Mouse (Mus musculus) forebrain, embryonic 15.5 days (tissue): ENCODE results near the gene Bag5. TPM values are rescaled to one million over a fixed set of nuclear protein-coding genes. Genes with fewer than 3 reads are reported as not detected.

ENCODE experiments used
- ATAC-seq: fragments of 200-750 bp; cut with Nextera tagmentation; replicated peaks from 2 replicates; pipeline ENCODE4 v1.8.0; 2017; ENCODE audit warnings: mild to moderate bottlenecking, moderate TSS enrichment, moderate library complexity
- H3K27ac ChIP-seq: fragments of 300-500 bp; sonication (generic); replicated peaks from 2 replicates; pipeline ENCODE4 v1.5.1; 2015; ENCODE audit warnings: mild to moderate bottlenecking, inconsistent platforms
- H3K27me3 ChIP-seq: fragments of 300-500 bp; sonication (generic); 2 replicates; pipeline ENCODE4 v1.6.1; 2015; ENCODE audit warnings: inconsistent platforms
- H3K36me3 ChIP-seq: fragments of 300-500 bp; sonication (generic); 2 replicates; pipeline ENCODE4 v1.6.1; 2015; ENCODE audit warnings: mild to moderate bottlenecking, inconsistent platforms
- H3K4me1 ChIP-seq: fragments of 300-500 bp; sonication (generic); 2 replicates; pipeline ENCODE4 v1.6.1; 2015; ENCODE audit warnings: inconsistent platforms
- H3K4me2 ChIP-seq: fragments of 300-500 bp; sonication (generic); replicated peaks from 2 replicates; pipeline ENCODE4 v1.6.1; 2015; ENCODE audit warnings: mild to moderate bottlenecking, inconsistent platforms
- H3K4me3 ChIP-seq: fragments of 300-500 bp; sonication (generic); 2 replicates; pipeline ENCODE4 v1.5.1; 2015; ENCODE audit warnings: mild to moderate bottlenecking, inconsistent platforms
- H3K9ac ChIP-seq: fragments of 300-500 bp; sonication (generic); replicated peaks from 2 replicates; pipeline ENCODE4 v1.6.1; 2015; ENCODE audit warnings: mild to moderate bottlenecking, inconsistent platforms
- H3K9me3 ChIP-seq: fragments of 300-500 bp; sonication (generic); 2 replicates; pipeline ENCODE4 v1.6.1; 2016; ENCODE audit warnings: inconsistent platforms
- WGBS: fragments of 180-500 bp; shearing (Covaris S2); methylation state at CpG from one replicate; pipeline ENCODE4 v1.1.7; 2015; ENCODE audit warnings: mixed read lengths; 5-methylcytosine and 5-hydroxymethylcytosine counted together
- polyA plus RNA-seq: library from polyadenylated mRNA; unstranded; fragments of >200 nt; fragmentation: Nextera tagmentation; extraction: Ambion mirVana; gene quantifications from 2 replicates; pipeline ENCODE4 v1.2.1, GENCODE M21; 2015

The Bag5 gene
- polyA plus RNA-seq, 1 experiment from 2014 or later = 69.1 TPM

DNA sequence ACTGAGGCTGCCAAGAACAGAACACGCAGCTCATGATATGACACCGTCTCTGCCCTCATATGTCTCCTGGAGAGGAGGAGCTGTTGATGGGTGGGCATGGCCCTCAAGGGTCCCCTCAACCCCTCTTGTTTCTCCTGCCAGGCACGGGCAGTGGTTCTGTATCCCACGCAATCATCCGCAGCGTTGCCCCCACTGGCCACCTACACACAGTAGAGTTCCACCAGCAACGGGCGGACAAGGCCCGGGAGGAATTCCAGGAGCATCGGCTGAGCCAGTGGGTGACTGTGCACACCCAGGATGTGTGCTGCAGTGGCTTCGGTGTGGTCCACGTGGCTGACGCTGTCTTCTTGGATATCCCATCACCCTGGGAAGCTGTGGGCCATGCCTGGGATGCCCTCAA, 32.4 kb downstream of the Bag5 start:
- Histone ChIP-seq H3K27me3 (no peaks in the 10 kb centered on the region), H3K27ac (no peak overlapping the region), H3K4me1 (peaks cover 23% of the 10 kb centered on the region), H3K9ac (no peak overlapping the region), H3K4me2 (no peak overlapping the region), H3K4me3 (no peak overlapping the region), H3K9me3 (no peaks in the 10 kb centered on the region), H3K36me3 (0 out of 2 replicates have a peak, but pooled peaks cover 3% of the 10 kb centered on the region)
- 94% methylated on average over 13 of the region's 13 CpGs for WGBS
- no peak for ATAC-seq

- H3K36me3 ChIP-seq = no peaks in the 10 kb centered on the region
- no peak for ATAC-seq
- H3K4me1 ChIP-seq = peaks cover 23% of the 10 kb centered on the region
- peak overlapping the region; percentile 96 for H3K4me3 ChIP-seq
- H3K9ac ChIP-seq = peak overlapping the region; percentile 82; the same call in 1 of the 2 replicates
- no peaks in the 10 kb centered on the region for H3K27me3 ChIP-seq
- no peak overlapping the region for H3K27ac ChIP-seq
- 59% methylated on average over 7 of the region's 7 CpGs for WGBS
- peak overlapping the region; percentile 97 for H3K4me2 ChIP-seq
- H3K9me3 ChIP-seq = no peaks in the 10 kb centered on the region
These were observed 34.1 kb downstream of the Bag5 start for GRCm38 (mm10) chr12:111678997-111679396.

- Histone ChIP-seq H3K4me3 (peak overlapping the region; percentile 96), H3K27me3 (no peaks in the 10 kb centered on the region), H3K4me1 (peaks cover 23% of the 10 kb centered on the region), H3K4me2 (peak overlapping the region; percentile 97), H3K9me3 (no peaks in the 10 kb centered on the region), H3K9ac (peak overlapping the region; percentile 82), H3K36me3 (no peaks in the 10 kb centered on the region), H3K27ac (no peak overlapping the region)
- WGBS = 7% methylated on average over 13 of the region's 13 CpGs
- ATAC-seq = no peak
These were observed 34.5 kb downstream of the Bag5 start for GRCm38 (mm10) chr12:111678670-111678933.

DNA sequence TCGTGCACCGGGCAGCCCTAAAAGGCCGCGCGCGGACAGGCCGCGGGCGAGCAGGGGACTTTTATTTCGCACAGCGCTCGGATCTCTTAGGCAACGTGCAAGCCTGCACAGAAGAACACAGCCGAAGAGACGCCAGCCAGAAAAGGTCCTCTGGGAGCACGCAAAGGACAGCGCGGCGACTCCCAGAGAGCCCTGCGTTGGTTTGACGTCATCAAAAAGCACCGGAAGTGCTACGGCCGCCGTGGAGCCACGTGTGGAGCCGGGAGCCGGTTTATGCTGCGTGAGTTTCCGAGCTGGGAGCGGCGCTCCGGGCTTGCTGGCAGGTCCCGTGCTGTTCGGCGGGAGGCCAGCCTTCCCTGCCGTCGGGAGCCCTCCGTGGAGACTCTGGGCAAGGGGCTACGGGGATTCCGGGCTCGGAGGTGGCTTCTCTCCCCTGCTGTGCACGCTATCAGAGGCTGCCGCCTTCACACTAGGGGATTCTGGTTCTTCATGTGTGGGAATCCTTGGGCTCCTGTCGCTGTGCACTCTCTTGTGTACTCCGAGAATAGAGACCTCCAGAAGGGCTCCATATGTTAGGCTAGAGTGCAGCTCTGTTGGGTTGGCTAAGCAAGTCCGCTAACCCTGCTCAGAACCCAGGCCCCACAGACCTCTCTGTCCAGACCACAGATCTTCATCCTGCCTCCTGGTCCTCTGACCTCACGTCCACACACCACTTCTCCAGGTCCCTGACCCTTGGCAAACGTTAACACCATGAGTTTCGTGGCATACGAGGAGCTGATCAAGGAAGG, 35.0 kb downstream of the Bag5 start, which contains the start of gene Trmt61a:
TSS of gene Trmt61a (plus strand) at position 224 of the 788 bp plus-strand sequence.
- H3K9me3 ChIP-seq = no peaks in the 10 kb centered on the region
- peaks cover 23% of the 10 kb centered on the region for H3K4me1 ChIP-seq
- H3K36me3 ChIP-seq = no peaks in the 10 kb centered on the region
- WGBS = under 1% methylated on average over 51 of the region's 51 CpGs
- peak within 1 kb of the TSS; percentile 96 for H3K4me3 ChIP-seq
- no peaks in the 10 kb centered on the region for H3K27me3 ChIP-seq
- H3K27ac ChIP-seq = peak within 1 kb of the TSS; percentile 96
- ATAC-seq = peak; percentile 88
- H3K9ac ChIP-seq = peak within 1 kb of the TSS; percentile 82
- peak within 1 kb of the TSS; percentile 97 for H3K4me2 ChIP-seq

DNA sequence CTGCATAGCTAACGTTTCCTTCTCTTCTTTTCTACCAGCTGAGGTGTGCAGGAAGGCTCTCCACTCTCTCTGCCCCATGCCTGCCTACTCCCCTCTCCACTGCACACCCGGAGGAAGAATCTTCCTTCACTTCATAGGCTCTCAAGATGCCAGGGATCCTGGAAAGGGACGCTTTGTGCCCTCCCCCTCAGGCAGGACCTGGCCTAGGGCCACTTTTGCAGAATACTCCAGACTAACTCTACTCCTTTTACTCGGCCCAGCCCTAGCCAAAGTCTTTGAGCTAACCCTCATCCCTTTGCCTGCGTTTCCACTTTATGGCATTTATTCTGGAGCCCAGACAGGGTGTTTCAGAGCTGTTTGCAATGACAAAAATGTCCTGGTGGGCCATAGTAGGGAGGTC, 35.6 kb downstream of the Bag5 start:
- H3K27ac ChIP-seq = peak overlapping the region; percentile 96
- ATAC-seq = peak; percentile 46
- H3K9me3 ChIP-seq = no peaks in the 10 kb centered on the region
- 14% methylated on average over 5 of the region's 5 CpGs for WGBS
- peaks cover 29% of the 10 kb centered on the region for H3K4me1 ChIP-seq
- no peaks in the 10 kb centered on the region for H3K36me3 ChIP-seq
- peak overlapping the region; percentile 82 for H3K9ac ChIP-seq
- H3K4me3 ChIP-seq = peak overlapping the region; percentile 96
- H3K4me2 ChIP-seq = peak overlapping the region; percentile 97
- H3K27me3 ChIP-seq = no peaks in the 10 kb centered on the region

DNA sequence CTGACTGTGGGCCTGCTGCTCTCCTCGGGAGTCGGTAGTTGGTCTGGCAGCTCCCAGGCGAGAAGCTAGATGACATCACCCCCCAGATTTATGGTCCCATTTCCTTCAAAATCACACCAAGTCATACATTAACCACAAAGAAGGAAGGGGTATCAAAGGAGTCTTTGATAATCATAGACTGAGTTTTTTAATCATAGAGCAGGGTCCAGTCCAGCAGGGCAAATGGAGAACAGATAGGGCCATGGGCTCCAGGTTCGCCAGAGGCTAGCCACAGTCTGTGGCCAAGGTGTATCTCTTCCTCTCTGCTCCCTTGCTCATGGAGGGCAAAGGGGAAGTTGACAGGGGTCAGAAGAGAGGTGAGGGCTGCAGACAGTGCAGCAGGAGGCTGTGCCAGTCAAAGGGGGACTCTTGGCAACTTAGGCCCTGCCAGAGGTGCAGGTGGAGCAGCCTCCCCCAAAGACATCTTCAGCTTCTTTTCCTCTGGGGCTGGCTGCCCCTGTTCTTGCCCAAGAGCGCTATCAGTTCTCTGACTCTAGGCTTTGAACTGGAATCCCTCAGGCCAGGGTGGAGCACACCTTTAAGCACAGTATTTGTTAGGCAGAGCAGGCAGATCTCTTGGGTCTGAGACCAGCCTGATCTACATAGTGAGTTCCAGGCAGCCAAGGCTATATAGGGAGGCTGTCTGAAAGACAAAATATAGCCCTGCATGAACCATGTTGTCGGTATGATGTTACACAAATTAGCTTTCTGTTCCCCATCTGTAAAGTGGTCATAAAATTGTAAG, 37.1 kb downstream of the Bag5 start:
- H3K4me3 ChIP-seq = no peak overlapping the region
- H3K9me3 ChIP-seq = no peaks in the 10 kb centered on the region
- no peak overlapping the region for H3K9ac ChIP-seq
- 91% methylated on average over 6 of the region's 6 CpGs for WGBS
- no peaks in the 10 kb centered on the region for H3K27me3 ChIP-seq
- no peak overlapping the region for H3K4me2 ChIP-seq
- H3K4me1 ChIP-seq = peaks cover 34% of the 10 kb centered on the region
- no peaks in the 10 kb centered on the region for H3K36me3 ChIP-seq
- no peak for ATAC-seq
- no peak overlapping the region for H3K27ac ChIP-seq

DNA sequence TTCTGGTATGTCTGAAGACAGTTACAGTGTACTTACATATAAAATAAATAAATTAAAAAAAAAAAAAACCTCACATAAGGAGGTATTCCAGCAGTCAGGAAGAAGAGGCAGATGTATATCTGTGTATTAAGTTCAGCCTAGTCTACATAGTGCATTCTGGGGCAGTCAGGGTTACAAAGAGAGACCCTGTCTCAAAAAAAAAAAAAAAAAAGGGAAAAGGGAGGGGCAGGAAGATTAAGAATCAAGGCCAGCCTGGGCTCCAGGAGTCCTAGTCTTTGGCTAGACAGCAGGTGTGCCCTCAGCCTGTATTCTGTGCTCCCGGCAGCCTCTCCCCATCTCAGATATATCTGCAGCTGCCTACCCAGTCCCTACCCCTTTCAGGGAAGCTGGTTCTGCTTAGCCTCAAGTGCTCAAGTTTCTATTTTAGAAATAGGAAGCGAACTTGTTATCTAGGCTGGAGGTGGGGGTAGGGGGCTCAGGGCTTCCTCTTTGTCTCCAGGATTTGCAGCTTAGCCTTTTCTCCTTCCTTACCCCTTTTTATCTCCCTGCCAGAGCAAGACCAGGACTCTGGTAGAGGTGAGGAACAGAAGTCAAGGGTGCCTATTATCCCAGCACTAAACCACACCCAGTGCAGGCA, 38.1 kb downstream of the Bag5 start:
- H3K36me3 ChIP-seq = peaks cover 4% of the 10 kb centered on the region; the same call in 1 of the 2 replicates
- ATAC-seq = no peak
- 78% methylated on average over 2 of the region's 2 CpGs for WGBS
- no peaks in the 10 kb centered on the region for H3K9me3 ChIP-seq
- peaks cover 44% of the 10 kb centered on the region for H3K4me1 ChIP-seq
- H3K4me2 ChIP-seq = no peak overlapping the region
- no peak overlapping the region for H3K9ac ChIP-seq
- H3K27ac ChIP-seq = no peak overlapping the region
- no peak overlapping the region for H3K4me3 ChIP-seq
- H3K27me3 ChIP-seq = no peaks in the 10 kb centered on the region

- peak overlapping the region; percentile 90 for H3K4me3 ChIP-seq
- peaks cover 11% of the 10 kb centered on the region; the same call in 1 of the 2 replicates for H3K36me3 ChIP-seq
- peaks cover 44% of the 10 kb centered on the region for H3K4me1 ChIP-seq
- WGBS = 12% methylated on average over 12 of the region's 12 CpGs
- H3K9me3 ChIP-seq = no peaks in the 10 kb centered on the region
- peak overlapping the region; percentile 71 for H3K4me2 ChIP-seq
- ATAC-seq = no peak; the same call in 1 of the 2 replicates
- H3K27ac ChIP-seq = peak overlapping the region; percentile 91
- H3K9ac ChIP-seq = peak overlapping the region; percentile 96
- H3K27me3 ChIP-seq = no peaks in the 10 kb centered on the region
These were observed 40.5 kb downstream of the Bag5 start for GRCm38 (mm10) chr12:111672581-111672980.

DNA sequence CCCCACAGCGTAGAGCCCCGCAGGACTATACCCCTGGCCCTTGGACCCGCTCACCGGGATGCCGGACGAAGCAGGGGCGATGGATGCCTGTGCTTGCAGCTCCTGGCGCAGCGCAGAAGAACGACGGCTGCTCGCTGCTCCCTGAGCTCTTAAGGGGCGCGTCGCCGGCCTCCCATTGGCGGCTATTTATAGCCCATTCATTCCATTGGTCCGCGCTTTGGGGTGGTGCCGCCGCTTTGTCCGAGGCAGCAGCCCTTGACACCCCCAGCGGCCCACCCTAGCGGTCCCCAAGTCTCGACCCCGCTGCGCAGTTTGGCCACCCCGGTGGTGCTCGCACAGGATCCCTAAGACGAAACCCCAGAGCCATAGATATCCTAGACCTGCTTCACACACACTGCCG, 40.9 kb downstream of the Bag5 start, which contains the start of gene Ckb:
TSS of gene Ckb (minus strand) at position 163 of the 400 bp plus-strand sequence.
- peak; percentile 89 for ATAC-seq
- Histone ChIP-seq H3K4me1 (peaks cover 40% of the 10 kb centered on the region), H3K9me3 (no peaks in the 10 kb centered on the region), H3K36me3 (peaks cover 11% of the 10 kb centered on the region; the same call in 1 of the 2 replicates), H3K4me2 (peak within 1 kb of the TSS; percentile 71), H3K27ac (peak within 1 kb of the TSS; percentile 91), H3K27me3 (no peaks in the 10 kb centered on the region), H3K4me3 (peak within 1 kb of the TSS; percentile 90), H3K9ac (peak within 1 kb of the TSS; percentile 96)
- WGBS = under 1% methylated on average over 31 of the region's 31 CpGs

- Histone ChIP-seq H3K27me3 (no peaks in the 10 kb centered on the region), H3K4me1 (peaks cover 37% of the 10 kb centered on the region), H3K9me3 (no peaks in the 10 kb centered on the region), H3K4me3 (peak overlapping the region; percentile 90), H3K9ac (peak overlapping the region; percentile 96), H3K27ac (peak overlapping the region; percentile 91), H3K4me2 (peak overlapping the region; percentile 71), H3K36me3 (peaks cover 11% of the 10 kb centered on the region; the same call in 1 of the 2 replicates)
- WGBS = under 1% methylated on average over 34 of the region's 34 CpGs
- ATAC-seq = peak; percentile 57
These were observed 41.6 kb downstream of the Bag5 start for GRCm38 (mm10) chr12:111671431-111671902.

DNA sequence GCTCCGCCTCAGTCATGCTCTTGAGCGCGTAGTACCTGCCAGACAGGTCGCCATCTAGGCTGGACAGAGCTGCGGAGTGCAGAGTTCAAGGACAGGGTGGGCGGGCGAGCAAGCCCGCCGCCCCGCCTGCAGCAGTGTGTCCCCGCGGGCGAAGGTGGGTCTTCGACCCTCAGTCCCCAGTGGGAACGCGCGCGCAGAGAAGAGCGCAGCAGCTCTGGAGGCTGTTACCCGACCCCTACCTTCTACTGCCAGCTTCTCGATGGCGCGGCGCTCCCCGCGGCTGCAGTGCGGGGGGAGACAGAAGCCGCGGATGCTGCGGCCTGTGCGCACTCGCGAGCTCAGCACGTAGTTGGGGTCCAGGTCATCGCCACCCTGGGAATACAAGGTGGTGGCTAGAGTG, 42.1 kb downstream of the Bag5 start:
- peak overlapping the region; percentile 90 for H3K4me3 ChIP-seq
- H3K9me3 ChIP-seq = no peaks in the 10 kb centered on the region
- under 1% methylated on average over 35 of the region's 35 CpGs for WGBS
- ATAC-seq = peak; percentile 7
- peak overlapping the region; percentile 91 for H3K27ac ChIP-seq
- H3K27me3 ChIP-seq = no peaks in the 10 kb centered on the region
- H3K4me1 ChIP-seq = peaks cover 37% of the 10 kb centered on the region
- peaks cover 11% of the 10 kb centered on the region; the same call in 1 of the 2 replicates for H3K36me3 ChIP-seq
- H3K9ac ChIP-seq = peak overlapping the region; percentile 96
- H3K4me2 ChIP-seq = peak overlapping the region; percentile 71
